Mouse (Mus musculus) neural tube, embryonic 15.5 days (tissue): ENCODE data around the gene Heg1. TPM values are rescaled to one million over a fixed set of nuclear protein-coding genes. Genes with fewer than 3 reads are reported as not detected.

Source experiments
- ATAC-seq: fragments of 200-750 bp; cut with Nextera tagmentation; 2 replicates; pipeline ENCODE4 v1.8.0; 2017; ENCODE audit warnings: mild to moderate bottlenecking, moderate TSS enrichment, moderate library complexity; ENCODE audit not compliant: low FRiP score
- H3K27ac ChIP-seq: fragments of 300-500 bp; sonication (generic); replicated peaks from 2 replicates; pipeline ENCODE4 v1.5.1; 2015; ENCODE audit warnings: mild to moderate bottlenecking, inconsistent platforms
- H3K27me3 ChIP-seq: fragments of 300-500 bp; sonication (generic); replicated peaks from 2 replicates; pipeline ENCODE4 v1.6.1; 2015; ENCODE audit warnings: inconsistent platforms
- H3K36me3 ChIP-seq: fragments of 300-500 bp; sonication (generic); 2 replicates; pipeline ENCODE4 v1.6.1; 2015; ENCODE audit warnings: inconsistent platforms
- H3K4me1 ChIP-seq: fragments of 300-500 bp; sonication (generic); 2 replicates; pipeline ENCODE4 v1.6.1; 2015; ENCODE audit warnings: inconsistent platforms
- H3K4me2 ChIP-seq: fragments of 300-500 bp; sonication (generic); 2 replicates; pipeline ENCODE4 v1.6.1; 2015; ENCODE audit warnings: inconsistent platforms, mild to moderate bottlenecking, moderate library complexity
- H3K4me3 ChIP-seq: fragments of 300-500 bp; sonication (generic); replicated peaks from 2 replicates; pipeline ENCODE4 v1.5.1; 2015; ENCODE audit warnings: mild to moderate bottlenecking, inconsistent platforms
- H3K9ac ChIP-seq: fragments of 300-500 bp; sonication (generic); replicated peaks from 2 replicates; pipeline ENCODE4 v1.6.1; 2015; ENCODE audit warnings: mild to moderate bottlenecking, inconsistent platforms
- H3K9me3 ChIP-seq: fragments of 300-500 bp; sonication (generic); replicated peaks from 2 replicates; pipeline ENCODE4 v1.6.1; 2016; ENCODE audit warnings: inconsistent platforms
- WGBS: fragments of 180-500 bp; shearing (Covaris S2); methylation state at CpG from one replicate; pipeline ENCODE4 v1.1.7; 2015; ENCODE audit warnings: mixed read lengths; 5-methylcytosine and 5-hydroxymethylcytosine counted together
- polyA plus RNA-seq: library from polyadenylated mRNA; unstranded; fragments of >200 nt; fragmentation: Nextera tagmentation; extraction: Ambion mirVana; gene quantifications from 2 replicates; pipeline ENCODE4 v1.2.1, GENCODE M21; 2015

Gene Heg1
- polyA plus RNA-seq, 1 experiment from 2014 or later = 7.8 TPM

- Histone ChIP-seq H3K4me2 (no peak overlapping the region), H3K4me1 (0 out of 2 replicates have a peak, but pooled peaks cover 2% of the 10 kb centered on the region), H3K9me3 (no peaks in the 10 kb centered on the region), H3K9ac (no peak overlapping the region), H3K4me3 (no peak overlapping the region), H3K27ac (no peak overlapping the region), H3K36me3 (no peaks in the 10 kb centered on the region), H3K27me3 (no peaks in the 10 kb centered on the region)
- no peak for ATAC-seq
- 92% methylated on average over 2 of the region's 2 CpGs for WGBS
These were observed 15.7 kb upstream of the Heg1 start for GRCm38 (mm10) chr16:33668448-33668847.

- Histone ChIP-seq H3K9ac (no peak overlapping the region), H3K4me1 (0 out of 2 replicates have a peak, but pooled peaks cover 6% of the 10 kb centered on the region)
- 86% methylated on average over 1 of the region's 1 CpGs for WGBS
These were observed 15.1 kb upstream of the Heg1 start for GRCm38 (mm10) chr16:33669072-33669471.

GRCm38 (mm10) chr16:33670340-33670739 lies 13.8 kb upstream of the Heg1 start:
- Histone ChIP-seq H3K4me2 (no peak overlapping the region), H3K4me1 (0 out of 2 replicates have a peak, but pooled peaks cover 6% of the 10 kb centered on the region), H3K4me3 (no peak overlapping the region), H3K36me3 (no peaks in the 10 kb centered on the region), H3K9me3 (no peaks in the 10 kb centered on the region), H3K9ac (no peak overlapping the region), H3K27me3 (no peaks in the 10 kb centered on the region), H3K27ac (no peak overlapping the region)
- 78% methylated on average over 3 of the region's 3 CpGs for WGBS
- no peak for ATAC-seq

More at GRCm38 (mm10) chr16:33669072-33669471, 15.1 kb upstream of the Heg1 start:
- H3K27ac ChIP-seq = no peak overlapping the region
- H3K27me3 ChIP-seq = no peaks in the 10 kb centered on the region
- no peak overlapping the region for H3K4me3 ChIP-seq
- H3K36me3 ChIP-seq = no peaks in the 10 kb centered on the region
- ATAC-seq = no peak
- H3K9me3 ChIP-seq = no peaks in the 10 kb centered on the region
- no peak overlapping the region for H3K4me2 ChIP-seq

- H3K27ac ChIP-seq = no peak overlapping the region
- no peak overlapping the region for H3K4me3 ChIP-seq
- no peaks in the 10 kb centered on the region for H3K27me3 ChIP-seq
- WGBS = 95% methylated on average over 2 of the region's 2 CpGs
- ATAC-seq = no peak
- no peak overlapping the region for H3K4me2 ChIP-seq
- no peak overlapping the region for H3K9ac ChIP-seq
- H3K36me3 ChIP-seq = no peaks in the 10 kb centered on the region
- H3K9me3 ChIP-seq = no peaks in the 10 kb centered on the region
- H3K4me1 ChIP-seq = 0 out of 2 replicates have a peak, but pooled peaks cover 6% of the 10 kb centered on the region
These were observed 13.2 kb upstream of the Heg1 start for GRCm38 (mm10) chr16:33670933-33671332.

GRCm38 (mm10) chr16:33672188-33672587 lies 12.0 kb upstream of the Heg1 start:
- Histone ChIP-seq H3K4me3 (no peak overlapping the region), H3K9me3 (no peaks in the 10 kb centered on the region), H3K36me3 (no peaks in the 10 kb centered on the region), H3K4me1 (0 out of 2 replicates have a peak, but pooled peaks cover 6% of the 10 kb centered on the region), H3K27me3 (no peaks in the 10 kb centered on the region), H3K9ac (no peak overlapping the region), H3K27ac (no peak overlapping the region), H3K4me2 (no peak overlapping the region)
- 94% methylated on average over 4 of the region's 4 CpGs for WGBS
- ATAC-seq = no peak

- H3K27ac ChIP-seq = no peak overlapping the region
- H3K9me3 ChIP-seq = no peaks in the 10 kb centered on the region
- 0 out of 2 replicates have a peak, but pooled peaks cover 6% of the 10 kb centered on the region for H3K4me1 ChIP-seq
- H3K4me2 ChIP-seq = no peak overlapping the region
- no peak for ATAC-seq
- no peaks in the 10 kb centered on the region for H3K27me3 ChIP-seq
- H3K4me3 ChIP-seq = no peak overlapping the region
- H3K36me3 ChIP-seq = no peaks in the 10 kb centered on the region
- H3K9ac ChIP-seq = no peak overlapping the region
- WGBS = 94% methylated on average over 4 of the region's 4 CpGs
These were observed 11.5 kb upstream of the Heg1 start for GRCm38 (mm10) chr16:33672643-33673042.

- Histone ChIP-seq H3K27me3 (no peaks in the 10 kb centered on the region), H3K4me2 (no peak overlapping the region), H3K9me3 (no peaks in the 10 kb centered on the region), H3K36me3 (no peaks in the 10 kb centered on the region), H3K4me3 (no peak overlapping the region), H3K9ac (no peak overlapping the region), H3K4me1 (0 out of 2 replicates have a peak, but pooled peaks cover 6% of the 10 kb centered on the region), H3K27ac (no peak overlapping the region)
- ATAC-seq = peak; percentile 41; the same call in 1 of the 2 replicates
- 33% methylated on average over 14 of the region's 14 CpGs for WGBS
These were observed 10.6 kb upstream of the Heg1 start for GRCm38 (mm10) chr16:33673530-33674109.

- 0 out of 2 replicates have a peak, but pooled peaks cover 6% of the 10 kb centered on the region for H3K4me1 ChIP-seq
- WGBS = 82% methylated on average over 10 of the region's 10 CpGs
- no peaks in the 10 kb centered on the region for H3K9me3 ChIP-seq
- no peaks in the 10 kb centered on the region for H3K27me3 ChIP-seq
- no peak overlapping the region for H3K9ac ChIP-seq
- no peaks in the 10 kb centered on the region for H3K36me3 ChIP-seq
- no peak overlapping the region for H3K4me3 ChIP-seq
- H3K4me2 ChIP-seq = no peak overlapping the region
- no peak for ATAC-seq
- H3K27ac ChIP-seq = no peak overlapping the region
These were observed 8.9 kb upstream of the Heg1 start for GRCm38 (mm10) chr16:33675151-33675847.

GRCm38 (mm10) chr16:33675848-33676184 lies 8.4 kb upstream of the Heg1 start:
- no peak overlapping the region for H3K4me3 ChIP-seq
- H3K36me3 ChIP-seq = no peaks in the 10 kb centered on the region
- no peak overlapping the region for H3K27ac ChIP-seq
- no peak overlapping the region for H3K9ac ChIP-seq
- 88% methylated on average over 3 of the region's 3 CpGs for WGBS
- H3K27me3 ChIP-seq = no peaks in the 10 kb centered on the region
- H3K9me3 ChIP-seq = no peaks in the 10 kb centered on the region
- no peak overlapping the region for H3K4me2 ChIP-seq
- ATAC-seq = no peak
- H3K4me1 ChIP-seq = 0 out of 2 replicates have a peak, but pooled peaks cover 6% of the 10 kb centered on the region

GRCm38 (mm10) chr16:33676347-33677312 lies 7.5 kb upstream of the Heg1 start:
- no peaks in the 10 kb centered on the region for H3K9me3 ChIP-seq
- no peaks in the 10 kb centered on the region for H3K36me3 ChIP-seq
- H3K27ac ChIP-seq = no peak overlapping the region
- no peak for ATAC-seq
- H3K27me3 ChIP-seq = no peaks in the 10 kb centered on the region
- H3K4me2 ChIP-seq = no peak overlapping the region
- 81% methylated on average over 7 of the region's 7 CpGs for WGBS
- no peak overlapping the region for H3K9ac ChIP-seq
- 0 out of 2 replicates have a peak, but pooled peaks cover 6% of the 10 kb centered on the region for H3K4me1 ChIP-seq
- H3K4me3 ChIP-seq = no peak overlapping the region

GRCm38 (mm10) chr16:33677313-33677690 lies 6.9 kb upstream of the Heg1 start:
- H3K9ac ChIP-seq = no peak overlapping the region
- 92% methylated on average over 7 of the region's 7 CpGs for WGBS
- H3K36me3 ChIP-seq = no peaks in the 10 kb centered on the region
- H3K4me1 ChIP-seq = 0 out of 2 replicates have a peak, but pooled peaks cover 6% of the 10 kb centered on the region
- no peaks in the 10 kb centered on the region for H3K27me3 ChIP-seq
- H3K9me3 ChIP-seq = no peaks in the 10 kb centered on the region
- H3K4me2 ChIP-seq = no peak overlapping the region
- no peak overlapping the region for H3K27ac ChIP-seq
- no peak for ATAC-seq
- H3K4me3 ChIP-seq = no peak overlapping the region
